In the genomic region with DNA sequence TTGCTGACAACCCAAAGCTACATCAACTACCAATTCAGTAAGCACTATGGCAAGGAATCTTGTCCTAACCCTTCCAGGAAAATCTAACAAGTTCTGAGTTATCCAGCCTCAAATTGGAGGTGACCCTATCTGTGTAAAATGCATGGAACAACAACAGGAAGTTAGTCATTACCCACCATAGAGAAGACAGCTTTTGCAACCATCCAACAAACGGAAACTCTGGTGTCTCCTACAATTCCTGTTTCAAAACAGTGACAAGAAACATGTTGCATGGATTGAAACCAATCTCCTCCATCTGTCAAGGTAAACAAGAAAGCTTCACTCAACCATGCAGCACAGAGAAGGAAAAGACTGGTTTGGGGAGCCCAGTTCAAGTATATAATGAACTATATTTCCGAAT, we compare ENCODE assay signal across 35 mouse cellular contexts.
"Had no signal": no experiment of that assay in that cellular context is flagged by ENCODE, and none has a peak within 500 bp of the region (broad histone marks: within the 10 kb centered on the region; RNA-seq: fewer than 3 reads in every experiment).

No protein-coding gene starts in this region.

- ATAC-seq: hindbrain, embryonic 16.5 days; hindbrain, postnatal 0 days; inflammation-experienced regulatory T-cells, adult 6 months; intestine, embryonic 15.5 days; intestine, embryonic 16.5 days; intestine, postnatal 0 days had no signal

- DNase-seq: heart, postnatal 10 days; heart, postnatal 14 days; heart, postnatal 36 days; heart, postnatal 4 days; kidney, adult 11 months; kidney, adult 18-20 months; kidney, adult 2 months; kidney, adult 8-10 months; kidney, adult 9 months; kidney, postnatal 10 days; kidney, postnatal 14 days; kidney, postnatal 25 days; kidney, postnatal 36 days; kidney, postnatal 4 days; layer of hippocampus, adult 9-11 months; layer of hippocampus, postnatal 36 days had no signal

- H3K4me2 ChIP-seq: heart, embryonic 11.5 days; heart, embryonic 12.5 days; heart, embryonic 13.5 days; heart, embryonic 15.5 days; hindbrain, embryonic 12.5 days; hindbrain, embryonic 13.5 days; hindbrain, embryonic 14.5 days; hindbrain, embryonic 15.5 days; intestine, embryonic 15.5 days; kidney, embryonic 15.5 days had no signal

- H3K4me1 ChIP-seq: heart, embryonic 10.5 days; heart, embryonic 12.5 days; heart, embryonic 13.5 days; heart, embryonic 15.5 days; hindbrain, embryonic 10.5 days; hindbrain, embryonic 12.5 days; hindbrain, embryonic 13.5 days; hindbrain, embryonic 15.5 days; intestine, embryonic 15.5 days; kidney, embryonic 15.5 days had no signal

- H3K4me3 ChIP-seq: heart, embryonic 10.5 days; heart, embryonic 12.5 days; heart, embryonic 13.5 days; heart, embryonic 15.5 days; hindbrain, embryonic 10.5 days; hindbrain, embryonic 12.5 days; hindbrain, embryonic 13.5 days; hindbrain, embryonic 15.5 days; intestine, embryonic 15.5 days; kidney, embryonic 15.5 days; layer of hippocampus, adult 2 months had no signal

- H3K9ac ChIP-seq: heart, embryonic 12.5 days; heart, embryonic 13.5 days; heart, embryonic 15.5 days; hindbrain, embryonic 12.5 days; hindbrain, embryonic 13.5 days; hindbrain, embryonic 14.5 days; hindbrain, embryonic 15.5 days; intestine, embryonic 15.5 days; kidney, embryonic 15.5 days had no signal

- H3K27ac ChIP-seq: heart, embryonic 10.5 days; heart, embryonic 13.5 days; heart, embryonic 15.5 days; hindbrain, embryonic 10.5 days; hindbrain, embryonic 12.5 days; hindbrain, embryonic 13.5 days; hindbrain, embryonic 14.5 days; hindbrain, embryonic 15.5 days; hindbrain, postnatal 0 days; intestine, embryonic 15.5 days; kidney, embryonic 15.5 days; kidney, postnatal 0 days; layer of hippocampus, adult 2 months had no signal

- H3K9me3 ChIP-seq: heart, embryonic 10.5 days; heart, embryonic 13.5 days; heart, embryonic 15.5 days; hindbrain, embryonic 10.5 days; hindbrain, embryonic 13.5 days; hindbrain, embryonic 15.5 days; intestine, embryonic 15.5 days; kidney, embryonic 15.5 days had no signal

- H3K36me3 ChIP-seq: heart, embryonic 10.5 days; heart, embryonic 12.5 days; heart, embryonic 13.5 days; heart, embryonic 15.5 days; hindbrain, embryonic 10.5 days; hindbrain, embryonic 12.5 days; hindbrain, embryonic 13.5 days; hindbrain, embryonic 15.5 days; intestine, embryonic 15.5 days; kidney, embryonic 15.5 days had no signal

- H3K27me3 ChIP-seq: heart, embryonic 12.5 days; heart, embryonic 13.5 days; heart, embryonic 15.5 days; hindbrain, embryonic 12.5 days; hindbrain, embryonic 13.5 days; hindbrain, embryonic 15.5 days; intestine, embryonic 15.5 days; kidney, embryonic 15.5 days had no signal
